Mouse (Mus musculus): Measurements from ENCODE around the gene Glb1. TPM values are rescaled to one million over a fixed set of nuclear protein-coding genes. Genes with fewer than 3 reads are reported as not detected.

Gene Glb1
- polyA plus RNA-seq, 1 experiment from 2014 or later: 77.9 TPM

DNA sequence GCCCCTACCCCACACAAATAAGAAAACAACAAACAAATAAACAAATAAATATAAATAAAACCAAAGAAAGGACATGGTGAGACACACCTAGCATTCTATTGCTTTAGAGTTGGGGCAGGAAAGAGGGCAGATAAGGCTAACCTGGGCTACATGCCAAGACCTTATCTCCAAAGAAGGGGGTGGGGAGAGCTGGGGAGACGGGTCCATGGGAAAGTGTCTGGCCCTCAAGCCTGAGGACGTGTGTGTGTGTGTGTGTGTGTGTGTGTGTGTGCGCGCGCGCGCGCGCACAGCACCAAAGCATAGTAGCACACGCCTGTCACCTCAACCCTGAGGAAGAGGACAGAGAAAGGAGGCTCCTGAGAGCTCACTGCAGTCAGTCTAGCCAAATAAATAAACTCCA lies 23.7 kb upstream of the Glb1 start:
- TF ChIP-seq CTCF (IDR thresholded peaks at IDR 0.05; ENCODE audit: low read depth): no peak
- no peaks in the 10 kb centered on the region for H3K4me1 ChIP-seq (replicated peaks; ENCODE audit: insufficient read depth, low read length)
- no peaks in the 10 kb centered on the region for H3K9me3 ChIP-seq (replicated peaks; ENCODE audit: low read length)
- H3K27me3 ChIP-seq (ENCODE audit: insufficient read depth, low read length): no peaks in the 10 kb centered on the region
- H3K9ac ChIP-seq (ENCODE audit: low read depth, low read length): no peak overlapping the region
- DNase-seq (ENCODE audit: low spot score) (no peak), ATAC-seq (replicated peaks; ENCODE audit: low FRiP score, low read depth) (no peak)
- no peak overlapping the region for H3K27ac ChIP-seq
- H3K36me3 ChIP-seq (ENCODE audit: insufficient read depth, low read length): peaks cover 23% of the 10 kb centered on the region; the same call in 1 of the 2 replicates
- H3K4me3 ChIP-seq (replicated peaks; ENCODE audit: low read depth, low read length): no peak overlapping the region
- 89% methylated on average over 10 of the region's 10 CpGs for WGBS
- no peak overlapping the region for H3K4me2 ChIP-seq (ENCODE audit: low read length)

- Histone ChIP-seq H3K4me2 (ENCODE audit: low read length) (no peak overlapping the region), H3K36me3 (ENCODE audit: insufficient read depth, low read length) (peaks cover 31% of the 10 kb centered on the region; the same call in 1 of the 2 replicates), H3K27me3 (ENCODE audit: insufficient read depth, low read length) (no peaks in the 10 kb centered on the region), H3K27ac (no peak overlapping the region), H3K9ac (ENCODE audit: low read depth, low read length) (no peak overlapping the region), H3K4me3 (replicated peaks; ENCODE audit: low read depth, low read length) (no peak overlapping the region), H3K4me1 (replicated peaks; ENCODE audit: insufficient read depth, low read length) (no peaks in the 10 kb centered on the region), H3K9me3 (replicated peaks; ENCODE audit: low read length) (no peaks in the 10 kb centered on the region)
- DNase-seq (ENCODE audit: low spot score) (no peak), ATAC-seq (replicated peaks; ENCODE audit: low FRiP score, low read depth) (peak; percentile 79)
- no peak for TF ChIP-seq CTCF (IDR thresholded peaks at IDR 0.05; ENCODE audit: low read depth)
- 81% methylated on average over 12 of the region's 12 CpGs for WGBS
Observed at GRCm38 (mm10) chr9:114379871-114380270, 21.0 kb upstream of the Glb1 start.

DNA sequence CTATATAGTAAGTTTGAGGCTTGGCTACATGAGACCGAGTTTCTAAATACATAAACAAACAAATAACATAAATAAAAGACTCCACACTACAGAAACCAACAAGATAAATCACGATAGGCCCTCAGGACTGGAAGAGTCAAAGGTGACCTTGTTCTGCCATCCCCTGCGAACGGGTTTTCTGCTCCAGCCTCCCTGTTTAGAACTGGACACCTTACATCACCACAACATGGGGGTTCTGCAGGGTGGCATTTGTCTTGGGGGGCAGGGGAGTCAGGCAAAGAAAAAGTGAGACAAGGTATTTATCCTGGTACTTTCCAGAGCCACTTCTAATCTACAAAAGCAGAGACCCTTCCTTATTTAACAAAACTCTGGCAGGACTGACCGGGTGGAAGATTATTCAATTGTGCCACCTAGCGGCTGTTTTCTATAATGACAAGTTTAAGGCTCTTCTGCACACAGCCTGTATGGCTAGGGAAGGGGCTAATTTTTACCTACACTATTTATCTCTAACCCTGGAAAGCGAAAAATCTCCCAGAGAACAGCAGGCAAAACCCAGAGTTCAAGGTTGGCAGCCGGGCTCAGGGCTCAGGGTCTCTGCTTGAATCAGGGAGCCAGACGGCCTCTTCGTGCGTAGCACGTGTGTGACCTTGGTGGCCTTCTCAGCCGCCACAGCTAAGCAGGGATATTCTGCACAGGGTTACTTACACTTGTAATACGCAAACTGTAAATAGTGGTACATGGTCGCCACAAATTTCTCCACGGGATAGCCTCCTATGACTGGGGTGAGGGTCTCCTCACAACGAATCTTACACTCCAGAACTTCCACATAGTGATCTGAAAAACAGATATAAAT lies 19.8 kb upstream of the Glb1 start:
- ATAC-seq (replicated peaks; ENCODE audit: low FRiP score, low read depth) (no peak; the same call in 1 of the 2 replicates), DNase-seq (ENCODE audit: low spot score) (peak; percentile 80)
- H3K36me3 ChIP-seq (ENCODE audit: insufficient read depth, low read length): peaks cover 27% of the 10 kb centered on the region; the same call in 1 of the 2 replicates
- H3K27me3 ChIP-seq (ENCODE audit: insufficient read depth, low read length): no peaks in the 10 kb centered on the region
- no peaks in the 10 kb centered on the region for H3K4me1 ChIP-seq (replicated peaks; ENCODE audit: insufficient read depth, low read length)
- H3K9me3 ChIP-seq (replicated peaks; ENCODE audit: low read length): no peaks in the 10 kb centered on the region
- H3K4me2 ChIP-seq (ENCODE audit: low read length): no peak overlapping the region
- H3K9ac ChIP-seq (ENCODE audit: low read depth, low read length): no peak overlapping the region
- TF ChIP-seq CTCF (IDR thresholded peaks at IDR 0.05; ENCODE audit: low read depth): peak; percentile 76
- no peak overlapping the region for H3K4me3 ChIP-seq (replicated peaks; ENCODE audit: low read depth, low read length)
- H3K27ac ChIP-seq: 0 out of 2 replicates have a peak overlapping the region, but pooled peaks have one; percentile 42
- 67% methylated on average over 17 of the region's 17 CpGs for WGBS

- Histone ChIP-seq H3K4me1 (replicated peaks; ENCODE audit: insufficient read depth, low read length) (peaks cover 7% of the 10 kb centered on the region; the same call in 1 of the 2 replicates), H3K9me3 (replicated peaks; ENCODE audit: low read length) (no peaks in the 10 kb centered on the region), H3K9ac (ENCODE audit: low read depth, low read length) (no peak overlapping the region), H3K4me3 (replicated peaks; ENCODE audit: low read depth, low read length) (no peak overlapping the region), H3K27ac (no peak overlapping the region), H3K27me3 (ENCODE audit: insufficient read depth, low read length) (no peaks in the 10 kb centered on the region), H3K4me2 (ENCODE audit: low read length) (no peak overlapping the region), H3K36me3 (ENCODE audit: insufficient read depth, low read length) (peaks cover 19% of the 10 kb centered on the region; the same call in 1 of the 2 replicates)
- no peak for TF ChIP-seq CTCF (IDR thresholded peaks at IDR 0.05; ENCODE audit: low read depth)
- DNase-seq (ENCODE audit: low spot score): peak; percentile 13
- 58% methylated on average over 17 of the region's 17 CpGs for WGBS
- ATAC-seq (replicated peaks; ENCODE audit: low FRiP score, low read depth): no peak
Observed at GRCm38 (mm10) chr9:114382936-114383710, 17.8 kb upstream of the Glb1 start.

DNA sequence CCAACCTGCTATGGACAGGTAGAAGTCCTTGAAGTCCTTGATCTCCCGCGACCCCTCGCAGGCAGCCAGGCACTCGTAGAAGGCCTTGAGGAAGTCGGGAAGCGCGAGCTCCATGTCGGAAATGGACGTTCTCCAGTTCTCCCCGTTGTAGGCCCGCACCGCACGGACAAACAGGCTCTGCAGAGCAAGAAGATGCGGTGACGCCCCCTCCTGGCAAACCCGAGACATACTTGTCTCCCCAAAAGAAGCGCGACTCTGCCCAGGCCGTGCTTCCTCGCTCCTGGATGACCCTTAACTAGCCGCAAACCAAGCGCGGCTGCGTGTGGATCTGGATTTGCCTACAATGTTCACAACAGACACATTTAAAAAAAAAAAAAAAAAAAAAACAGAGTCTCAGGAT lies 16.2 kb upstream of the Glb1 start:
- Histone ChIP-seq H3K4me2 (ENCODE audit: low read length) (no peak overlapping the region), H3K36me3 (ENCODE audit: insufficient read depth, low read length) (peaks cover 19% of the 10 kb centered on the region; the same call in 1 of the 2 replicates), H3K27ac (no peak overlapping the region), H3K4me1 (replicated peaks; ENCODE audit: insufficient read depth, low read length) (peaks cover 7% of the 10 kb centered on the region; the same call in 1 of the 2 replicates), H3K9ac (ENCODE audit: low read depth, low read length) (no peak overlapping the region), H3K9me3 (replicated peaks; ENCODE audit: low read length) (no peaks in the 10 kb centered on the region), H3K27me3 (ENCODE audit: insufficient read depth, low read length) (no peaks in the 10 kb centered on the region), H3K4me3 (replicated peaks; ENCODE audit: low read depth, low read length) (no peak overlapping the region)
- no peak for TF ChIP-seq CTCF (IDR thresholded peaks at IDR 0.05; ENCODE audit: low read depth)
- ATAC-seq (replicated peaks; ENCODE audit: low FRiP score, low read depth) (no peak), DNase-seq (ENCODE audit: low spot score) (no peak)
- WGBS: 95% methylated on average over 24 of the region's 24 CpGs

- H3K4me3 ChIP-seq (replicated peaks; ENCODE audit: low read depth, low read length): no peak overlapping the region
- TF ChIP-seq CTCF (IDR thresholded peaks at IDR 0.05; ENCODE audit: low read depth): no peak
- no peaks in the 10 kb centered on the region for H3K9me3 ChIP-seq (replicated peaks; ENCODE audit: low read length)
- H3K27me3 ChIP-seq (ENCODE audit: insufficient read depth, low read length): no peaks in the 10 kb centered on the region
- DNase-seq (ENCODE audit: low spot score): no peak
- H3K27ac ChIP-seq: no peak overlapping the region
- no peak for ATAC-seq (replicated peaks; ENCODE audit: low FRiP score, low read depth)
- H3K9ac ChIP-seq (ENCODE audit: low read depth, low read length): no peak overlapping the region
- peaks cover 14% of the 10 kb centered on the region; the same call in 1 of the 2 replicates for H3K36me3 ChIP-seq (ENCODE audit: insufficient read depth, low read length)
- WGBS: 93% methylated on average over 10 of the region's 10 CpGs
- peaks cover 7% of the 10 kb centered on the region; the same call in 1 of the 2 replicates for H3K4me1 ChIP-seq (replicated peaks; ENCODE audit: insufficient read depth, low read length)
- H3K4me2 ChIP-seq (ENCODE audit: low read length): no peak overlapping the region
Observed at GRCm38 (mm10) chr9:114385160-114385559, 15.7 kb upstream of the Glb1 start.

All from kidney, postnatal 0 days (tissue).